Mouse (Mus musculus) layer of hippocampus, adult 18-20 months (tissue): ENCODE measurements at regions not wholly inside any gene's neighbourhood (a gene's known extent, or its start where the extent isn't known, plus 50 kb on each side); places are given as distances from the start of the nearest gene placed in this dataset.
A peak's percentile ranks its signal among the peaks of the same experiment; 100 is the strongest.

Source experiments
- DNase-seq, 2 experiments: peaks; one replicate each; pipeline ENCODE4 v3.0.0; 2022; ENCODE audit warnings: low spot score in 2 of 2

DNA sequence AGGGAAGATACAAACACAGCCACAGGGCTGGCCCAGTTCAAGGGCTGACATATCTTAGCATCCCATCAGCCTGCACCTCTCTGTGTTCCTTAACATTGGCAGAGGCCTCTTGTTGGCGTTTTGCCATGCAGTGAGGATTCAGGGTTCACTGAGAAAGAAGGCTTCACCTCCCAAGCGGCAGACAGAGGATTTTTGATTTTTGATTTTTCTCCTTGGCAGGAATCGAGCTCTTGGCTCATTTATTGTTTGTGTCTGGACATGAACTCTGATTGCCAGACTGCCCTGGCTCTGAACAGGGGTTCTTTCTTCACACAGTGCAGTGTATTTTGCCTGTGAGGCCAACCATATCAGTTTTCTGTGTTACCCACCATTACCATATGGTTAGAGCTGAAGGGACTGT, 259.9 kb upstream of the Dcn start:
- peak in 1 of 2 experiments; percentile 6 for DNase-seq

GRCm38 (mm10) chr10:97220431-97220830, 259.0 kb upstream of the Dcn start:
- DNase-seq = no peak

GRCm38 (mm10) chr10:97235631-97236030, 243.8 kb upstream of the Dcn start:
- no peak for DNase-seq

DNA sequence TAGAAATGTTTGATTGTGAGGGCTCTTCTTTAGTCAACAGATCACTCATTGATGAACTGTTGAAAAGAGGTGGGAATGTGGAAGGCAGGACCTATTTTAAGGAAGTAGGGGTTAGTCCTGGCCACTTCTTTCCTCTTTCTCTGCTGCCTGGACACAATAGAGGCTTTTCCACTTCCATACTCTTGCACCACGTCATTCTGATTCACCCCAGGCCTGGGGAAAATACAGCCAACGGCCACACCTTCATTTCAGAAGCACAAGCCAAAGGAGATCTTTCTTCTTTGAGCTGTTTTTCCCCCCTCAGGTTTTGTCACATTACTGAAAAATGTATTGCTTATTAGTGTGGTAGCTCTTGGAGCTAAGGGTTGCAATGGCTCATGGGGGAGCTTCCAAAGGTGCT, 237.9 kb upstream of the Dcn start:
- DNase-seq = no peak

DNA sequence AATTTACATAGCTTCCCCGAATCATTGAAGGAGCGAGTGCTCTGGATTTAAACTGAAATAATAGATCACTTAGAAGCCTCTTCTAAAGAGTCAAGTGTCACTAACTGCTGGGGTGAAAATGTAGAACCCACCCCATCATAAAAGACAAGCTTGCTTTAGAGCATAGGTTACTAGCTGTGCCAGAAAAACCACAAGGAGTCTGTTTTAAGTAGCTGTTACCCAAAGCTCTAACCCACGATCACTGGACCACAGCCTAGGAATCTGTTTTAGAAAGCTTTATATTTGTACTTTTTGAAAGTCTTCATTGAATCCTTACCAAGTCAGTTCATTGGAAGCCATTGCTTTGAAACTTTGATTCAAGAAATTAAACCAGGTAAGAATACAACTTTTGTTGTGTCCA, 233.7 kb upstream of the Dcn start:
- no peak for DNase-seq

- no peak for DNase-seq
Observed at GRCm38 (mm10) chr10:97248522-97248921, 230.9 kb upstream of the Dcn start.

- DNase-seq = no peak
Observed at GRCm38 (mm10) chr10:97249760-97250159, 229.6 kb upstream of the Dcn start.

DNA sequence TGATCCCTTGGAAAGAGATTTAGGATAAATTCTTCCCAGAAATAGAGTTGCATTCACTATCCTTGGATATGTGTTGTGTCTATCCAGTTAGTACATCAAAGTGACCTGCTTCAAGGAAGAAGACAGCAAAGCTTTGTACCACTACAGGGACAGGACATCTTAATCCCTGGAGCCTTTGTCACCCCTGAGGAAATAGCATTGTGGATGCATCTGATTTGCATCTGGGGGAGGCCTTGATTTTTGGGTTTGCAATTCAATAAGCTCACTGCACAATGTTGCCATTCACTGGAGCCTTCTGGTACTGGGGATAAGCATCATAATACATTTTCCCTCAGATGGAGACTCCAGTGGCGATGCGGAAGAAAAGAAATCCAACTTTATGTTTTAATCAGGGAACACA, 229.2 kb upstream of the Dcn start:
- DNase-seq = peak in 1 of 2 experiments; percentile 7

- DNase-seq = no peak
Observed at GRCm38 (mm10) chr10:97265959-97266517, 213.4 kb upstream of the Dcn start.

- DNase-seq = no peak
Observed at GRCm38 (mm10) chr10:97282416-97282815, 197.0 kb upstream of the Dcn start.

- DNase-seq = peak in 1 of 2 experiments; percentile 45
Observed at GRCm38 (mm10) chr10:97282841-97283496, 196.4 kb upstream of the Dcn start.

DNA sequence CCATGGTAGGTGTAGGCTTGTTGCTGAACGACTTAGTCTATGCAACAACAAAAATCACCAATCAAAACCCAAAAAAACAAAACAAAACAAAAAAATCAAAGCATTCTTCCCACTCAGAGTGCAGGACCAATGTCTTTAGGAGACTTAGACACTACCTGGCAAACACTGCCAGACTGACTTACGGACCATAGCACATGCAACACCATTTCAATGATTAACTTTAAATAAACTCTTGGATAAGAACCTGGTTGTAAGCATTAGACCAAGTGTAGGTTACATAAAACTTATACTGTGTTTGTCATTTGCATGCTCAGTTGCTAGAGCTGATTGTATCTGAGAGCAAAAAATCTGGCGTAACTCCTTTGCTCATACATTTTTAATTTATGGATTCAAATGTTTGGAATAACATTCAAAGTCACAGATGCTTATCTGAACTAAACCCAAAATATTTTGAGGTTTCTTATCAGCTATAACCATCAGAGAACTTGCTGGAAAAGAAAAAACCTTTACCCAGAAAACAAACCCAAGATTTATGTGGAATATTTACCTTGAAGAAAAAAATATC, 174.5 kb upstream of the Dcn start:
- DNase-seq = no peak

DNA sequence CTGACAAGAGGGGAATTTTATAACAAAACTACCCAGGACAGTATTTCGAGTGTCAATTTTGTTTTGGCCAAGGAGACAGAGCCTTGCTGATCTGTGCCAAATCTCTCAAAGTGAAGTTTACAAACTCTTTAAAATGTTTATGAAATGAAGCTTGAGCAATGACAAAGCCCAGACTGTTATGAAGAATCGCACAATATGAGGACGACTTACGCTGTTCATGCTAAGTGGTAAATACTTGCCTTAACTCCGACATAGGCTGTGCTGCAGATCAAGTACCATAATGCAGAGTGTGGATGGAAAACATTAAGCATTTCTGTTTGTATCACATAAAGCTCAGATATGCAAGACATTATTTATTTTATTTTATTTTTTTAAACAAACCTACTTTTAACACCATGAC, 169.8 kb upstream of the Dcn start:
- DNase-seq = no peak

DNA sequence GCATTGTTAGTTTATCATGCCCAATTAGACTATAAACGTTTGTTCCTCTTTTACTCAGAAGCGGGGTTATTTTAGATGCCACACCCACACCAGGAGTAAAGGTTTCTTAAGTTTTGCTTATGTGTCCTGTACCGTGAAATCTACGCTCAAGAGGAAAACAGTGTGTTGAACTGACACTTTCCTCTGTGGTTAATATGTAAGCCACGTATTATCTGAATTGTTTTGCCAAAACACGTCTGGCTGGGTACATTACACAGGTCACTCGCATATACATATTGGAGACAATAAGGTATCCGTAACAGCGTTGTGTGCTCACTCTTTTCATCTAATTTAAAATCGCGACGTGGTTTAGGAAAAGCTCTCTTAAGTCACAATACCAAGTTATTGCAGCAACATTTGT, 166.9 kb upstream of the Dcn start:
- no peak for DNase-seq

GRCm38 (mm10) chr10:97312978-97313377, 166.4 kb upstream of the Dcn start:
- DNase-seq = peak; percentile 90 to 97

GRCm38 (mm10) chr10:97313407-97313901, 166.0 kb upstream of the Dcn start:
- DNase-seq = peak; percentile 89 to 98

- DNase-seq = no peak
Observed at GRCm38 (mm10) chr10:97332639-97333038, 146.8 kb upstream of the Dcn start.

- DNase-seq = no peak
Observed at GRCm38 (mm10) chr10:97334044-97334443, 145.4 kb upstream of the Dcn start.

GRCm38 (mm10) chr10:97334606-97335150, 144.7 kb upstream of the Dcn start:
- no peak for DNase-seq

DNA sequence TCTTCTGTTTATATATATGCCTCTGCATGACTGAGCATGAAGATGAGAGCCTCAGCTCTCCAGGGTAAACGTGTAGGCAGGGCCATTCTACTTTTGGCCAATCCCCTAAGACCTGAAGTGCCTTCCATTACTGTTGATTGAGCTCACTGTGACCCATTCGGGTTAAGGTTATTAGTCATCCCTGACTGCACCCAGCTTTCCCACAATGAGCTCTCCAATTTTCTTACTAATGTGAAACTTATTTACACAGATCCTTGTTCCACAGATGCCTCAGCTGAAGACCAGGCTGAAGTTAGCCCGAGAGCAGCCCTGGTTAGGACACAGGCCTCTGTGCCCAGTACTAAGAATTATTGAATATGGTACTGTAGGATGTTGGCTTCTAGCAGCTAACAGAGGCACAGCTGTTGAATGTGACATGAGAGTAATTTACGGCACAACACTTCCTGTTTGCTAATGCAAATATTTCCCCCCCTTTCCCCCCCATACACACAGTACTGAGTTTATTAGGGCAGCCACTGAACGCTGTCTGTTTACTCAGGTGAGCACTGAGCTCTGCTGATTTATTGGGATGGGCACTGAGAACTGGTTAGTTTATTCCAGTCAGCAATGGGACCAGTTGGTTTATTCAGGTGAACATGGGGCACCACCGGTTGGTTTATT, 141.2 kb upstream of the Dcn start:
- no peak for DNase-seq

DNA sequence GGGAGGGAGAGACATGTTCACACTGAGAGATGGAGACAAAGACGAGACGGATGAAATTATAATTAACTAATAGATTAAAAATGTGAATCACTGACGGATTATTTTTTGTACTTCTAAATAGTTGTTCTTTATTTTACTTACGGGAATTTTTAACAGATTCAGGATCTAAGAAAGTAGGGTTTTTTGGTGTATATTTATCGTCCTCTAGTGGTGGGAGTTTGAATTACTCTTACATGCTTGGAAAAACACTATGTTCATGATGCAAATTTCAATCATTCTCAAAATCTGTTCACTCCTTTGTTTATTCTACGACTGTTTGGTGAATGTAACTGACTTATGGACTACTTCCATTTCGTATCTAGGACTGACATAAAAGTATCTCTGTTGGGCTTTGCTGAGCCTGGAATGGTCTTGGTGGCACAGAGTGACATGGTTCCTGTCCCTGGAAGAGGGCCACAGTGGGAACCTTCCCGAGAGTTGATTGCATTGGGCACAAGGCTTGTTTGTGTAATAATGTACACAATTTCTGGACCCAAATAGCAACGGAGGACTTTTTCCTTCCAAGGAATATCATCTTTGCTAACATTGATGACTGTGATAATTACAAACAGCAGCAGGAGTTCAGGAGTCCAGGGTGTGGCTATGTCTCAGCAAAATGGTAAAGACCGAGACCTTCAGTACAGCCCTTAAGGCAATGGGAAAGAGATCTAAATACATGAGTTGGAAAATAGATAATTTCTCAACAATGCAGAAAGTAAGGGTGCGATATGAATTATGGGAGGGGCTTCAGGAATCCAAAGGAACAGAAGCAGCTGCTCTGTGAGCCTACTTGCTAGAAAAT, 139.3 kb upstream of the Dcn start:
- DNase-seq = peak in 1 of 2 experiments; percentile 60
